In the genomic region with DNA sequence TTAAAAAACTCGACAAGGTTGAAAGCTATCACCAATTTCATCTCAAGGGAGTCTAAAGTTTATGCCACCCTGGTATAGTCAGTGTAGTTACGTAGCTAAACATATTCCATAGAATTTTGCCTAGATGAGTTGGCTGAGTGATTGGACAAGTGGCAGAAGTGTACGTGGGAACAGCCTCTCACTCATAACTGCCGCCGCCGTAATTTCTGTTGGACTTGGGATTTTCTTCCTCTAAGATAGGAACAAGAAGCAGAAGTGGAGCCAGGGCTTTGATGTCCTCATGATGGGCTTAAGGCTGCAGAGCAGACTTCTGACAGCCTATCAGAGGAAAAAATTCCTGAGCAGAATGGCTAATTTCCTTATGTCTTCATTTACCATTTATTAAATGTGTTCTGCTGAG, we compare ENCODE assay signal across 10 mouse cellular contexts. TPM values are rescaled to one million over a fixed set of nuclear protein-coding genes. Genes with fewer than 3 reads are reported as not detected.
DNase-seq lines count a peak whose midpoint lies in the region; ATAC-seq and TF ChIP-seq lines count a peak whose summit lies in the region.
"Had no signal": no experiment of that assay in that cellular context is flagged by ENCODE, and none has a peak within 500 bp of the region (broad histone marks: within the 10 kb centered on the region; RNA-seq: fewer than 3 reads in every experiment).

No protein-coding gene starts in this region.

- no peak overlapping the region for H3K4me3 ChIP-seq in heart, embryonic 12.5 days
- no peak overlapping the region for H3K4me3 ChIP-seq in lung, embryonic 14.5 days (ENCODE audit: low read depth, low read length)
- H3K4me3 ChIP-seq in lung, adult 2 months (replicated peaks; ENCODE audit: extremely low read depth, low read depth, low read length), result no peak overlapping the region
- H3K4me3 ChIP-seq in embryonic facial prominence, embryonic 15.5 days (replicated peaks), result no peak overlapping the region
- no peak overlapping the region for H3K4me3 ChIP-seq in liver, embryonic 15.5 days (replicated peaks)

- DNase-seq in heart, postnatal 4 days, result no peak
- no peak for DNase-seq in lung, embryonic 14.5 days
- DNase-seq in lung, adult 2 months, result no peak
- DNase-seq in ovary, adult 18-20 months (ENCODE audit: low spot score), result no peak
- DNase-seq in spleen, postnatal 4 days (ENCODE audit: low spot score in 2 of 2), result no peak
- DNase-seq: kidney, postnatal 36 days; lung, adult 18-20 months had no signal

- peaks cover under 1% of the 10 kb centered on the region; the same call in 1 of the 2 replicates for H3K36me3 ChIP-seq in heart, embryonic 12.5 days
- no peaks in the 10 kb centered on the region for H3K36me3 ChIP-seq in lung, embryonic 14.5 days (ENCODE audit: insufficient read depth)
- H3K36me3 ChIP-seq in embryonic facial prominence, embryonic 15.5 days, result no peaks in the 10 kb centered on the region
- H3K36me3 ChIP-seq in liver, embryonic 15.5 days (replicated peaks), result no peaks in the 10 kb centered on the region

- 41% methylated on average over 6 of the region's 6 CpGs for WGBS in heart, embryonic 12.5 days
- WGBS in lung, embryonic 14.5 days, result 54% methylated on average over 6 of the region's 6 CpGs
- 55% methylated on average over 6 of the region's 6 CpGs for WGBS in lung, adult 2 months
- 30% methylated on average over 6 of the region's 6 CpGs for WGBS in embryonic facial prominence, embryonic 15.5 days
- 65% methylated on average over 6 of the region's 6 CpGs for WGBS in liver, embryonic 15.5 days (ENCODE audit: insufficient replicate concordance)

- peaks cover 39% of the 10 kb centered on the region for H3K4me1 ChIP-seq in heart, embryonic 12.5 days (replicated peaks)
- peaks cover 13% of the 10 kb centered on the region for H3K4me1 ChIP-seq in lung, embryonic 14.5 days (ENCODE audit: insufficient read depth)
- peaks cover 11% of the 10 kb centered on the region; the same call in 1 of the 2 replicates for H3K4me1 ChIP-seq in lung, adult 2 months (ENCODE audit: control insufficient read depth, insufficient read depth, low read length)
- peaks cover 36% of the 10 kb centered on the region for H3K4me1 ChIP-seq in embryonic facial prominence, embryonic 15.5 days
- peaks cover 35% of the 10 kb centered on the region for H3K4me1 ChIP-seq in liver, embryonic 15.5 days (replicated peaks)

- H3K9ac ChIP-seq in heart, embryonic 12.5 days, result no peak overlapping the region
- no peak overlapping the region for H3K9ac ChIP-seq in lung, embryonic 14.5 days
- H3K9ac ChIP-seq in embryonic facial prominence, embryonic 15.5 days, result no peak overlapping the region
- no peak overlapping the region for H3K9ac ChIP-seq in liver, embryonic 15.5 days

- no peak for TF ChIP-seq POLR2A in lung, adult 2 months (IDR thresholded peaks at IDR 0.05; ENCODE audit: borderline replicate concordance, extremely low read depth, low read depth, low read length)

- no peak overlapping the region for H3K4me2 ChIP-seq in heart, embryonic 12.5 days
- no peak overlapping the region for H3K4me2 ChIP-seq in lung, embryonic 14.5 days
- H3K4me2 ChIP-seq in embryonic facial prominence, embryonic 15.5 days (replicated peaks), result peak overlapping the region; percentile 26
- no peak overlapping the region for H3K4me2 ChIP-seq in liver, embryonic 15.5 days

- peak overlapping the region; percentile 85 for H3K27ac ChIP-seq in heart, embryonic 12.5 days (ENCODE audit: poor library complexity, severe bottlenecking)
- peak overlapping the region; percentile 80; the same call in 1 of the 2 replicates for H3K27ac ChIP-seq in lung, embryonic 14.5 days (ENCODE audit: low read depth)
- peak overlapping the region; percentile 87 for H3K27ac ChIP-seq in embryonic facial prominence, embryonic 15.5 days (replicated peaks)
- H3K27ac ChIP-seq in liver, embryonic 15.5 days (replicated peaks), result 0 out of 2 replicates have a peak overlapping the region, but pooled peaks have one; percentile 4

- H3K27me3 ChIP-seq in heart, embryonic 12.5 days (replicated peaks), result no peaks in the 10 kb centered on the region
- no peaks in the 10 kb centered on the region for H3K27me3 ChIP-seq in lung, embryonic 14.5 days (ENCODE audit: insufficient read depth, low read length)
- no peaks in the 10 kb centered on the region for H3K27me3 ChIP-seq in embryonic facial prominence, embryonic 15.5 days
- no peaks in the 10 kb centered on the region for H3K27me3 ChIP-seq in liver, embryonic 15.5 days

- H3K9me3 ChIP-seq in heart, embryonic 12.5 days (replicated peaks), result no peaks in the 10 kb centered on the region
- H3K9me3 ChIP-seq in lung, embryonic 14.5 days (ENCODE audit: low read depth, low read length), result no peaks in the 10 kb centered on the region
- no peaks in the 10 kb centered on the region for H3K9me3 ChIP-seq in embryonic facial prominence, embryonic 15.5 days (replicated peaks)
- no peaks in the 10 kb centered on the region for H3K9me3 ChIP-seq in liver, embryonic 15.5 days (replicated peaks)

- no peak for ATAC-seq in heart, embryonic 12.5 days (ENCODE audit: insufficient number of reproducible peaks, low FRiP score)
- ATAC-seq in lung, embryonic 14.5 days (ENCODE audit: insufficient read depth), result no peak
- no peak for ATAC-seq in embryonic facial prominence, embryonic 15.5 days (ENCODE audit: insufficient number of reproducible peaks, low FRiP score, low TSS enrichment, low read depth)
- ATAC-seq in liver, embryonic 15.5 days (ENCODE audit: insufficient read depth), result no peak

- no peak for TF ChIP-seq CTCF in lung, embryonic 14.5 days (IDR thresholded peaks at IDR 0.05; ENCODE audit: low read depth)
- no peak for TF ChIP-seq CTCF in lung, adult 2 months (IDR thresholded peaks at IDR 0.05; ENCODE audit: insufficient read depth, low read length)

RNA-seq across cellular contexts. Expression of gene Pkig, which starts 17.5 kb away (rescaled TPM):
- polyA plus RNA-seq in heart, embryonic 12.5 days (2016; fragmentation: Nextera tagmentation; extraction: Ambion mirVana), result 233 and 241 TPM in 2 replicates
- total RNA-seq in heart, postnatal 4 days (2021), result 100 to 1,000 TPM; 204 to 207 TPM
- 143 and 145 TPM in 2 replicates for polyA plus RNA-seq in lung, embryonic 14.5 days (2014; fragmentation: Nextera tagmentation; extraction: Ambion mirVana)
- polyA plus RNA-seq in lung, adult 2 months (2012; rRNA removed), result 167 and 180 TPM in 2 replicates
- polyA plus RNA-seq in embryonic facial prominence, embryonic 15.5 days (2015; fragmentation: Nextera tagmentation; extraction: Ambion mirVana), result 152 and 155 TPM in 2 replicates
- 93.3 and 95.5 TPM in 2 replicates for polyA plus RNA-seq in liver, embryonic 15.5 days (2015; fragmentation: Nextera tagmentation; extraction: Ambion mirVana)

RNA-seq across cellular contexts. Expression of gene Serinc3, which starts 30.7 kb away (rescaled TPM):
- polyA plus RNA-seq in heart, embryonic 12.5 days (2016; fragmentation: Nextera tagmentation; extraction: Ambion mirVana), result 67.7 and 76.7 TPM in 2 replicates
- 100 to 1,000 TPM; 239 to 253 TPM for total RNA-seq in heart, postnatal 4 days (2021)
- polyA plus RNA-seq in lung, embryonic 14.5 days (2014; fragmentation: Nextera tagmentation; extraction: Ambion mirVana), result 56.2 and 62.5 TPM in 2 replicates
- polyA plus RNA-seq in lung, adult 2 months (2012; rRNA removed), result 368 and 417 TPM in 2 replicates
- polyA plus RNA-seq in embryonic facial prominence, embryonic 15.5 days (2015; fragmentation: Nextera tagmentation; extraction: Ambion mirVana), result 39.4 and 40.8 TPM in 2 replicates
- polyA plus RNA-seq in liver, embryonic 15.5 days (2015; fragmentation: Nextera tagmentation; extraction: Ambion mirVana), result 126 and 129 TPM in 2 replicates

Comparison
In these comparisons a context has a peak if more than half of its experiments do, and no peak if none do; other contexts are left out.
1. H3K27ac ChIP-seq: peak in every context shown above with its lines; median percentile 87 in embryonic facial prominence, embryonic 15.5 days; 85 in heart, embryonic 12.5 days; 80 in lung, embryonic 14.5 days; 4 in liver, embryonic 15.5 days.